Mouse (Mus musculus): ENCODE data around the gene Wdpcp.
"Not testable (repeated sequence)": the region's sequence is repeated elsewhere in the genome, so short reads cannot be mapped to it uniquely, and the experiment has no call there.

The Wdpcp gene

GRCm38 (mm10) chr11:21571700-21572381 lies at the start of gene Wdpcp, which contains the start of gene Mdh1:
TSS of gene Wdpcp (plus strand) at chr11:21572235.
TSS of gene Mdh1 (minus strand) at chr11:21572367.
- DNase-seq (ENCODE audit: low read depth, low spot score), result peak; percentile 94

- DNase-seq (ENCODE audit: low read depth, low spot score), result no peak
Measured at GRCm38 (mm10) chr11:21528676-21529394, 43.2 kb upstream of the Wdpcp start.

DNA sequence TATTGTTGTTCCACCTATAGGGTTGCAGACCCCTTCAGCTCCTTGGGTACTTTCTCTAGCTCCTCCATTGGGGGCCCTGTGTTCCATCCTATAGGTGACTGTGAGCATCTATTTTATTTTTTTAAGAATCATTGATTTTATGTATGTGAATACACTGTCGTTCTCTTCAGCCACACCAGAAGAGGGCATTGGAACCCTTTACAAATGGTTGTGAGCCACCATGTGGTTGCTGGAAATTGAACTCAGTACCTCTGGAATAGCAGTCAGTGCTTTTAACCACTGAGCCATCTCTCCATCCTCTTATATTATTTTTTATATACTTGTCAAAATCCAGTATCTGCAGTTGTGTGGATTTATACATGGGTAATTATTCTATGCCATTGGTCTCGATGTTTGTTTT lies 41.2 kb upstream of the Wdpcp start:
- DNase-seq (ENCODE audit: low read depth, low spot score), result not testable (repeated sequence)

GRCm38 (mm10) chr11:21540072-21540471 lies 32.0 kb upstream of the Wdpcp start:
- DNase-seq (ENCODE audit: low read depth, low spot score), result no peak

- DNase-seq (ENCODE audit: low read depth, low spot score), result no peak
Measured at GRCm38 (mm10) chr11:21540622-21541021, 31.4 kb upstream of the Wdpcp start.

- DNase-seq (ENCODE audit: low read depth, low spot score), result no peak
Measured at GRCm38 (mm10) chr11:21542731-21543130, 29.3 kb upstream of the Wdpcp start.

GRCm38 (mm10) chr11:21545021-21545420 lies 27.0 kb upstream of the Wdpcp start:
- no peak for DNase-seq (ENCODE audit: low read depth, low spot score)

- no peak for DNase-seq (ENCODE audit: low read depth, low spot score)
Measured at GRCm38 (mm10) chr11:21545951-21546350, 26.1 kb upstream of the Wdpcp start.

- DNase-seq (ENCODE audit: low read depth, low spot score), result no peak
Measured at GRCm38 (mm10) chr11:21546671-21547070, 25.4 kb upstream of the Wdpcp start.

DNA sequence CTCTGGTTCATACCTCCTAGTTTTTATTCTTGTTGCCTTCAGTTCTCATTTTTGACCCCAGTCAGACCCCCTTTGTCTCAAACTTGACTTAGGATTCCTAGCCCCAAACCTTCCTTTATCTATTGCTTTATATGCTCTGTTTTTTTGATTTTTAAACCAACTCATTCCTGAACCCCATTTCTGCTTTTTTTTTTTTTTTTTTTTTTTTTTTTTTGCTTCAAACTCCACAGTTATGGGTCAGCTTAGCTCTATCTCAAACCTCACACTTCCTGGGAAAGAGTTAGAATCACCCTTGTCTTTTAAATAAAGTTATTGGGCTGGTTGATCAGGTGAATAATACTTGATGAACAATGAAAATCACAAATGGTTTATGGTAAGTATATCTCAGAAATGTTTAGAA lies 24.5 kb upstream of the Wdpcp start:
- no peak for DNase-seq (ENCODE audit: low read depth, low spot score)

DNA sequence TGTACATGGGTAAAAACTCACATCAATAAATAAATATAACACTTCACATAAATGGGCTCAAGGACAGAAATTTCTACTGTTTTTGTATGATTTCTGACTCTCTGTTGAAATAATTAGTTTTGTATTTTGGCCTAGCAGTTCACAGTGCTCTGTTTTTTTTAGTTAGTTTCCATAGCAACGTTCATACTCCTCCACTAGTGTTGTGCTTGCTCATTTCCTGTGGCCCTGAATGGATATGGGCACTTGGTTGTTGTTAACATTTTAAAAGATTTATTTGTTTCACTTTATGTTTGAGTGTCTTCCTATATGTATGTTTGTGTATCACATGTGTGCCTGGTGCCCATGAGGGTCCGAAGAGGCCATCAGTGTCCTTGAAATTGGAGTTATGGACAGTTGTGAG lies 23.0 kb upstream of the Wdpcp start:
- no peak for DNase-seq (ENCODE audit: low read depth, low spot score)

GRCm38 (mm10) chr11:21549754-21550153 lies 22.3 kb upstream of the Wdpcp start:
- no peak for DNase-seq (ENCODE audit: low read depth, low spot score)

DNA sequence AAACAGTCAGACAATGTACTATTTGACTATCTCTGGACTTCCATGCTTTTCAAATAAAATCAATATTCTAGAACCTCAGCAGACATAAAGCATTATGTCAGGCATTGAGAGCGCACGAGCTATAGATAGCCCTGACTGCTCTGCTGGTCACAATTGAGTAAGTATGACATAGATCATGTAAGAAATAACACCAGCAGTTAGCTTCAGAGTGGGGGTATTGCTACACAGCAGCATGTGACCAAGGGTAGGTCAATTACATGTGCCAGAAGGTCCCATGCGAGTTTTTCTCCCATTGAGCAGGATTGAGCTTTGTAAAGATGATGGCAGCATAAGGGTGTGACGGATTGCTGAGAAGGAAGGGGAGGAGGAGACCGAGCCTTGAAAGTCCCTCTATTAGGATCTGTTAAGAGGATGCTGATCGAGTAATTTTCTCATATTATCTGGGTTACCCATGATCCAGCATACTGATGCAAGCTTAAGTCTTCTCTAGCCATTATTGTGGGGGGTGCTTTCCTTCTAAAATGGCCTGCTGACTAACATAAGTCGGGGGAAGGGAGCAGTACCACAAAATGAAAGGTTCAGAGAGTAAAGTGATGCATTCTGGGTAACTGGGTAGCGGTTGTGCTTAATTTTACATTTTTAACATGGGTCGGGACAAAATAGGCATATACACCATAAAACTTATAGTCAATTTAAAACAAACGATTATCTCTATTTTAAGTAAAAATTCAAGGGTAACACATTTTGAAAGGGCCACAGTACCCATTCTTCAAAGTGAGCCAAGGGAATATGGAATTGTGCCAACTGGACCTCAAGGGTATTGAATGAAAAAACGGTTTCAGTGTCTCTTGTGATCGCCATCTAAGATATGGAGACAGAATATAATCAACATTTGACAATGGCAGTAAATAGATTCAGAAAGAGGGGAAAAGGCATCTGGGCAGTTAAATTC lies 21.5 kb upstream of the Wdpcp start:
- DNase-seq (ENCODE audit: low read depth, low spot score), result no peak

- DNase-seq (ENCODE audit: low read depth, low spot score), result no peak
Measured at GRCm38 (mm10) chr11:21552049-21552448, 20.0 kb upstream of the Wdpcp start.

GRCm38 (mm10) chr11:21559727-21560126 lies 12.3 kb upstream of the Wdpcp start:
- DNase-seq (ENCODE audit: low read depth, low spot score), result no peak

- no peak for DNase-seq (ENCODE audit: low read depth, low spot score)
Measured at GRCm38 (mm10) chr11:21561347-21561746, 10.7 kb upstream of the Wdpcp start.

DNA sequence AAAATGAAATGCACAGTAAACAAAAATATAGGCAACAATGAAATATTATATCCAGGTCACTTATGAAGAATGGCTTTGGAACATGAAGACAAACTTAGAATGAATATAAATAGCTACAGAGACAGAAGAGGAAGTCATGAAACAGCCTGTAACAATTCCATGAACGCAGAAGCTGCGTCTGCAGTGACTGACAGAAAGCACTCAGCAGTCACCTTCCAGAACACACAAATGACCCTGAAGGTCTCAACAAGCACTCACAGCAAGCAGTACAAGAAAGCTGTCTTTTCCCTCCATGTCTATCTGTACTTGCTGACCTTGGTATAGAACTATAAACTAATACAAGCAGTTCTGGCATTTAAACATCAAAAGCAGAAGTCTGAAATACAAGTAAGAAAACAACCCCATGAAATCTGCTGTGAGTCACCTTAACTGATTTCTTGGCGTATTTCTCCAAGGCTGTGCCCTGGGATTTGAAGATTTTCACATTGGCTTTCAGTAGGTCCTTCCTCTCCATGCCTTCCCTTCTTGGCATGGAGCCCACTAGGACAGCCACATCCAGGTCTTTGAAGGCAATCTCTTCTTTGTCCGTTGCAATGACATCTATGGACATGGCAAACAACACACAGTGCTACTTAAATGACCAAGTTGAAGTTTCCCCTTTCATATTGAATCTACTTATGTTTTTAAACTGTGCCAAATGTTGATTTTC lies 8.3 kb upstream of the Wdpcp start:
- no peak for DNase-seq (ENCODE audit: low read depth, low spot score)

- DNase-seq (ENCODE audit: low read depth, low spot score), result no peak
Measured at GRCm38 (mm10) chr11:21564681-21565405, 7.2 kb upstream of the Wdpcp start.

GRCm38 (mm10) chr11:21566934-21567333 lies 5.1 kb upstream of the Wdpcp start:
- no peak for DNase-seq (ENCODE audit: low read depth, low spot score)

- DNase-seq (ENCODE audit: low read depth, low spot score), result no peak
Measured at GRCm38 (mm10) chr11:21567733-21568132, 4.3 kb upstream of the Wdpcp start.

- no peak for DNase-seq (ENCODE audit: low read depth, low spot score)
Measured at GRCm38 (mm10) chr11:21569002-21569401, 3.0 kb upstream of the Wdpcp start.

All from embryo, embryonic 11.5 days (tissue).